Mouse (Mus musculus): ENCODE measurements around the gene Nme1. TPM values are rescaled to one million over a fixed set of nuclear protein-coding genes. Genes with fewer than 3 reads are reported as not detected.

Gene Nme1
- polyA plus RNA-seq, 1 experiment = 217 TPM

DNA sequence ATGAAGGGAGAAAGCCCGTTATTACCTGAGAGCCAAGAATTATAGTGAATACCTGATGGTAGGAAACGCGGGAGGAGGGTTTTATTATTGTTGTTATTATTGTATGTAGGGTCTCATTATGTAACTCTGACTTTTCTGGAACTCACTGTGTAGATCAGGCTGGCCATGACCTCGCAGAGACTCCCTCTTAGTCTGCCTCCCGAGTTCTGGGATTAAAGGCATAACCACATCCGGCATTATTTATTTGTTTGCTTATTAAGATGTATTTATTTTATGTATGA is 467 bp upstream of the Nme1 start:
- peaks cover 13% of the 10 kb centered on the region; the same call in 1 of the 2 replicates for H3K36me3 ChIP-seq (ENCODE audit: control insufficient read depth, insufficient read depth, low read length)
- WGBS = 48% methylated on average over 6 of the region's 6 CpGs
- no peaks in the 10 kb centered on the region for H3K27me3 ChIP-seq (ENCODE audit: control insufficient read depth, insufficient read depth, low read length)
- H3K4me3 ChIP-seq (ENCODE audit: control insufficient read depth, insufficient read depth, low read length) = no peak overlapping the region
- H3K27ac ChIP-seq (ENCODE audit: control insufficient read depth, insufficient read depth, low read length) = no peak overlapping the region
- DNase-seq = no peak
- H3K4me1 ChIP-seq (replicated peaks; ENCODE audit: control insufficient read depth, insufficient read depth, low read length) = peaks cover 5% of the 10 kb centered on the region
- TF ChIP-seq POLR2A (IDR thresholded peaks at IDR 0.05; ENCODE audit: control insufficient read depth, extremely low read depth, insufficient read depth, low read length, poor library complexity) = no peak

DNA sequence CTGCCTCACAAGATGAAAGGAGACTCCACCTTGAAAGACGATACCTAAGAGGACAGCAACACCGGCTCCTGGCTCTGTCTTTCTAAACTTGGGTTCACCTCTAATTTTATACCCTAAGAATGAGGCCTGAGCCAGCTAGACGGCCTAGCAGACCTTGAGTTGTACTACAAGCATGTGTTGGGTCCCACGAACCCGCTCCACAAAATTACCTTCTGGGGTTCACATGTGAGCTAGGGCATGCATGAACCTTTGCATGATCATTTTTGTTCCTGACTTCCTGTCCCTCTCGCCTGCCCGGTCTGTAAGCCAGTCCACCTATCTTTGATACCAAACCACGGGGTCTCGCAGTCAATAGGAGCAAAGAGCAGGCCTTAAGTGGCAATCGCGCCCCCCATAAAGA is 940 bp downstream of the Nme1 start:
- 3% methylated on average over 11 of the region's 11 CpGs for WGBS
- Histone ChIP-seq H3K4me1 (replicated peaks; ENCODE audit: control insufficient read depth, insufficient read depth, low read length) (peaks cover 5% of the 10 kb centered on the region), H3K27ac (ENCODE audit: control insufficient read depth, insufficient read depth, low read length) (peak overlapping the region; percentile 42), H3K4me3 (ENCODE audit: control insufficient read depth, insufficient read depth, low read length) (peak overlapping the region; percentile 77), H3K27me3 (ENCODE audit: control insufficient read depth, insufficient read depth, low read length) (no peaks in the 10 kb centered on the region), H3K36me3 (ENCODE audit: control insufficient read depth, insufficient read depth, low read length) (peaks cover 27% of the 10 kb centered on the region)
- TF ChIP-seq POLR2A (IDR thresholded peaks at IDR 0.05; ENCODE audit: control insufficient read depth, extremely low read depth, insufficient read depth, low read length, poor library complexity) (no peak), CTCF (IDR thresholded peaks at IDR 0.05; ENCODE audit: borderline replicate concordance, control insufficient read depth, extremely low read depth, insufficient read depth, low read length, poor library complexity) (no peak)
- no peak for DNase-seq

GRCm38 (mm10) chr11:93965391-93965790 is 2.9 kb downstream of the Nme1 start:
- no peak overlapping the region for H3K4me3 ChIP-seq (ENCODE audit: control insufficient read depth, insufficient read depth, low read length)
- TF ChIP-seq CTCF (IDR thresholded peaks at IDR 0.05; ENCODE audit: borderline replicate concordance, control insufficient read depth, extremely low read depth, insufficient read depth, low read length, poor library complexity) (no peak), POLR2A (IDR thresholded peaks at IDR 0.05; ENCODE audit: control insufficient read depth, extremely low read depth, insufficient read depth, low read length, poor library complexity) (no peak)
- H3K27ac ChIP-seq (ENCODE audit: control insufficient read depth, insufficient read depth, low read length) = no peak overlapping the region
- no peaks in the 10 kb centered on the region for H3K27me3 ChIP-seq (ENCODE audit: control insufficient read depth, insufficient read depth, low read length)
- no peak for DNase-seq
- 89% methylated on average over 6 of the region's 6 CpGs for WGBS
- H3K4me1 ChIP-seq (replicated peaks; ENCODE audit: control insufficient read depth, insufficient read depth, low read length) = peaks cover 5% of the 10 kb centered on the region
- H3K36me3 ChIP-seq (ENCODE audit: control insufficient read depth, insufficient read depth, low read length) = peaks cover 36% of the 10 kb centered on the region

- TF ChIP-seq POLR2A (IDR thresholded peaks at IDR 0.05; ENCODE audit: control insufficient read depth, extremely low read depth, insufficient read depth, low read length, poor library complexity) (no peak), CTCF (IDR thresholded peaks at IDR 0.05; ENCODE audit: borderline replicate concordance, control insufficient read depth, extremely low read depth, insufficient read depth, low read length, poor library complexity) (no peak)
- WGBS = 94% methylated on average over 4 of the region's 4 CpGs
- H3K4me1 ChIP-seq (replicated peaks; ENCODE audit: control insufficient read depth, insufficient read depth, low read length) = peaks cover 5% of the 10 kb centered on the region
- no peaks in the 10 kb centered on the region for H3K27me3 ChIP-seq (ENCODE audit: control insufficient read depth, insufficient read depth, low read length)
- no peak for DNase-seq
- peaks cover 50% of the 10 kb centered on the region for H3K36me3 ChIP-seq (ENCODE audit: control insufficient read depth, insufficient read depth, low read length)
- H3K4me3 ChIP-seq (ENCODE audit: control insufficient read depth, insufficient read depth, low read length) = no peak overlapping the region
- no peak overlapping the region for H3K27ac ChIP-seq (ENCODE audit: control insufficient read depth, insufficient read depth, low read length)
Observed at GRCm38 (mm10) chr11:93963013-93963412, 5.3 kb downstream of the Nme1 start.

GRCm38 (mm10) chr11:93961482-93961881 is 6.8 kb downstream of the Nme1 start:
- no peak for TF ChIP-seq CTCF (IDR thresholded peaks at IDR 0.05; ENCODE audit: borderline replicate concordance, control insufficient read depth, extremely low read depth, insufficient read depth, low read length, poor library complexity)
- no peaks in the 10 kb centered on the region for H3K27me3 ChIP-seq (ENCODE audit: control insufficient read depth, insufficient read depth, low read length)
- H3K27ac ChIP-seq (ENCODE audit: control insufficient read depth, insufficient read depth, low read length) = no peak overlapping the region
- H3K4me3 ChIP-seq (ENCODE audit: control insufficient read depth, insufficient read depth, low read length) = no peak overlapping the region
- H3K36me3 ChIP-seq (ENCODE audit: control insufficient read depth, insufficient read depth, low read length) = peaks cover 50% of the 10 kb centered on the region
- DNase-seq = no peak
- 98% methylated on average over 6 of the region's 6 CpGs for WGBS
- H3K4me1 ChIP-seq (replicated peaks; ENCODE audit: control insufficient read depth, insufficient read depth, low read length) = peaks cover 2% of the 10 kb centered on the region; the same call in 1 of the 2 replicates

DNA sequence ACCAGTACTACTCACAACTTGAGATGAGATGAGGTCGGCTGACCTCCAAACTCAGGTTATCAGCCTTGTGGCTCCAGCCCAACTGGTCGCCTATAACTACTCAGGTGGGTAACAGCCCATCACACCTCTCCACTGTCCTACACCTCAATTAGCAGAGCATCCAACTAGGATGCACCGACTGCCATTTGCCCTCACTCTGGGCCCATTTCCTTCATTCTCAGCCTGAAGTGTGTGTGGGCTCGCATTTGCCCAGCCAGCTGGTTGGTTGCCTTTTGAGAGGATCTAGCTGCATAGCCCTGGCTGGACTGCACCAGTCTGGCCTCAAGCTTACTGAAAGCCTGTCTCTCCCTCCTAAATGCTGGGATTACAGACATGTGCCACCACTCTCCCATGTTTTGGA is 10.6 kb downstream of the Nme1 start:
- Histone ChIP-seq H3K27ac (ENCODE audit: control insufficient read depth, insufficient read depth, low read length) (no peak overlapping the region), H3K4me3 (ENCODE audit: control insufficient read depth, insufficient read depth, low read length) (no peak overlapping the region), H3K27me3 (ENCODE audit: control insufficient read depth, insufficient read depth, low read length) (no peaks in the 10 kb centered on the region), H3K36me3 (ENCODE audit: control insufficient read depth, insufficient read depth, low read length) (peaks cover 26% of the 10 kb centered on the region), H3K4me1 (replicated peaks; ENCODE audit: control insufficient read depth, insufficient read depth, low read length) (peaks cover 12% of the 10 kb centered on the region)
- no peak for DNase-seq
- no peak for TF ChIP-seq POLR2A (IDR thresholded peaks at IDR 0.05; ENCODE audit: control insufficient read depth, extremely low read depth, insufficient read depth, low read length, poor library complexity)
- no peak for TF ChIP-seq CTCF (IDR thresholded peaks at IDR 0.05; ENCODE audit: borderline replicate concordance, control insufficient read depth, extremely low read depth, insufficient read depth, low read length, poor library complexity)
- WGBS = 95% methylated on average over 4 of the region's 4 CpGs

GRCm38 (mm10) chr11:93957031-93957555 is 11.2 kb downstream of the Nme1 start:
- WGBS = 97% methylated on average over 2 of the region's 2 CpGs
- TF ChIP-seq POLR2A (IDR thresholded peaks at IDR 0.05; ENCODE audit: control insufficient read depth, extremely low read depth, insufficient read depth, low read length, poor library complexity) = no peak
- TF ChIP-seq CTCF (IDR thresholded peaks at IDR 0.05; ENCODE audit: borderline replicate concordance, control insufficient read depth, extremely low read depth, insufficient read depth, low read length, poor library complexity) = no peak
- no peak overlapping the region for H3K4me3 ChIP-seq (ENCODE audit: control insufficient read depth, insufficient read depth, low read length)
- DNase-seq = no peak
- H3K4me1 ChIP-seq (replicated peaks; ENCODE audit: control insufficient read depth, insufficient read depth, low read length) = peaks cover 12% of the 10 kb centered on the region
- peaks cover 20% of the 10 kb centered on the region for H3K36me3 ChIP-seq (ENCODE audit: control insufficient read depth, insufficient read depth, low read length)
- no peaks in the 10 kb centered on the region for H3K27me3 ChIP-seq (ENCODE audit: control insufficient read depth, insufficient read depth, low read length)
- no peak overlapping the region for H3K27ac ChIP-seq (ENCODE audit: control insufficient read depth, insufficient read depth, low read length)

All from thymus, adult 2 months (tissue).